Mouse (Mus musculus) layer of hippocampus, adult 9-10 months (tissue): Measurements from ENCODE around the gene Stim2.

Experiments used
- DNase-seq: peaks from one replicate; pipeline ENCODE4 v3.0.0; 2022; ENCODE audit warnings: low spot score

Gene Stim2

GRCm38 (mm10) chr5:53994576-53994975, 3.7 kb upstream of the Stim2 start:
- no peak for DNase-seq

GRCm38 (mm10) chr5:53995316-53995715, 3.0 kb upstream of the Stim2 start:
- DNase-seq: no peak

- DNase-seq: no peak
Measured at GRCm38 (mm10) chr5:53996822-53997221, 1.5 kb upstream of the Stim2 start.

- no peak for DNase-seq
Measured at GRCm38 (mm10) chr5:53998743-53999460, 603 bp downstream of the Stim2 start.

DNA sequence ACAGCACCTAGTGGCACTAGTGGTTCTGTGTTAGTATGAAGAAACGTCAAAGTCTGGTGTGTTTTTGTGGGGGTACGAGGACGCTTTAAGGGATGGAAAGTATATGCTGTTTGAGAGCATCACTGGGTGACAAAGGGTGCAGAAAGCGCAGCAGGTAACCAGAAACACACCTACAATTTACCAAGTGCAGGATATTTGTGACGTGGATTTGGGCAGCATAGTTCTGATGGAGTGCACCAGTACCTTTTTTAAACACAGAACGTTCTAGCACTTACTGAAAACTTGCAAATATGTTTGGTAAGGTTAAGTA, 1.1 kb downstream of the Stim2 start:
- DNase-seq: no peak

DNA sequence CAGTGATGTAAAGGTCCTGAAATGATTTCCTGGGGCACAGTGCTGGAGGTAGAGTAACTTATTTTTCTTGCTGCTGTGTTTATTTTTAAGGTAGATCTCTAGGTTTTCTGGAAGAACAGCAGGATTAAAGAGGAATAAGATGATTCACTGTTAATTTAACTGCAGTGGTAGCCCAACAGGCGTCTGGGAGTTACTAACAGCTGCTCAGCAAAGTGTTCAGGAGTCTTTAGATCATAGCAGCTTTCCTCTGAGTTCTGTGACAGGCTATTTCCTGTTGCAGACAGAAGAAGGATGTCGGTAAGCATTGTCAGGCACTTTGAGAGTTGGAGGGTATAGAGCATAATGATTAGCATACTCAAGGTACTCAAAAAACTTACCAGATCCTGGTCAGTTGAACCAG, 1.5 kb downstream of the Stim2 start:
- DNase-seq: no peak

DNA sequence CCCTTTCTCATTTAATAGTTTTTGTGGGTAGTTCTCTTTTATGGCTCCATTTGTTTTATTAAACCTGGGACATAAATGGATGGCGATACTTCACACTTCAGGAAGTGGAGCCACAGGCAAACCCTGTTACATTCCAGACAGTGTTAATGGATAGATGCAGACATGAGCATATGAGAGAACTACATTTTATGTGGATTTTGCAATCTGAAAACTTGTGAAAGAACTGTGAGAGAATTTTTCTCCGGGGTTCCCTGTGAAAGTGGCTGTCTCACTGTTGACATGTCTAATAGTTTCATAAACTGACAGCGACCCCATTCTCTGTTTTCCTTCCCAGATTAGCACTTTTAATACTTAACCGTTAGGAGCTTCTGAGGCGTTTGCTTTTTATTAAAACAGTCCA, 2.7 kb downstream of the Stim2 start:
- DNase-seq: no peak

- DNase-seq: no peak
Measured at GRCm38 (mm10) chr5:54005111-54005864, 7.0 kb downstream of the Stim2 start.

GRCm38 (mm10) chr5:54005865-54006225, 7.5 kb downstream of the Stim2 start:
- no peak for DNase-seq

GRCm38 (mm10) chr5:54006845-54007244, 8.5 kb downstream of the Stim2 start:
- DNase-seq: no peak

- DNase-seq: no peak
Measured at GRCm38 (mm10) chr5:54007617-54008016, 9.3 kb downstream of the Stim2 start.

DNA sequence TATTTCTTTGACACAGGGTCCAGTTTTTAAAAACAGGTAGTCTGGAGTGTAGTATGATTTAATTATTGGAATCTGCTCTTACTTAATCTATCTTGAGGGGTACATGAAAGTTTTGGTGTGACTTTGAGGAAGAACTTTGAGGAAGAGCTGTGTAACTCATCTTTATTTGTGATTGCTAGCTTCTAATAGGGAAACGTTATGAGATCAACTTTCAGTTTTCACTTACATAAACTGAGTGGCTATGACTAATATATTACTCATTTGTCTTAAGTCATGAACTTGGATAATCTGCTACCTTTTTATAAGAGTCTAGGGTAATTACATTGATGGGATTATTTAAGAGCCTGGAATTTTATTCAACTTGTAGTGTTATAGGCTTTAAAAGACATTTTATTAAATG, 15.0 kb downstream of the Stim2 start:
- DNase-seq: no peak

DNA sequence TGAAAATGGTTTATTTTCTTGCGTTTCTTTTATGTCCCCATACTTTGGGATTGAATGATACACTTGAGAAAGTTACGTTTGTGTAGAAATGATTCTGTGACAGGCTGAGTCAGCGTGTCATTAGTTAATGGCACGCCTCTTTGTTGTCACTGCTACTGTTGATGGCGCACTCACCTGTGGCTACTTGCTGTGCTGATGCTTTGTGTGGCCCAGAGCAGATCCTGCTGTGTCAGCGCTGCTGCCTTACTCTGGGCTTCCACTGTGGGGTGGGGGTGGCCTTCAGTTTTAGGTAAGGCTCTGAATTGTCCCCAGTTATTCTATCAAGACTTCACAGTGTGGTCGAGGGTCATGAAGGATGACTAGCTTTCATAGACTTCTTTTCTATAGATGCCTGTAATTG, 18.8 kb downstream of the Stim2 start:
- DNase-seq: no peak

GRCm38 (mm10) chr5:54018856-54019255, 20.6 kb downstream of the Stim2 start:
- DNase-seq: no peak

DNA sequence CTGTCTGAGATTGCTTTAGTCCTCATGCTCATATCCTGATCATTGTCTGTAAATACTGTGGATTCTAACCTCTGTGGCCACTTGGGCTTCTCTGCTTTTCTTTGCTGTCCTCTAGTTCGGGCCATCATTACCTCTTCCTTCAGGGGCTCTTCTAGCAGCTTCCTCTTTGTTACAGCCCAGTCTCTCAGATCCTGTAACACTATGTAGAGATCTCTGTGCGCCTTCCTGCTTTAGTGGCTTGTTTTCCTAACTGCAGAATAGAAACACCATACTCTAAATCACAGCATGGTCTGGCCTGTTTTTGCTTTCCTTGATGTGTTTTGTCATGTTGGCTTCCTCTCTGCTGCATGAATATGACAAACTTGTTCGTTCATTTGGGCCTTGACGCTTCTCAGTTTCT, 21.2 kb downstream of the Stim2 start:
- no peak for DNase-seq

DNA sequence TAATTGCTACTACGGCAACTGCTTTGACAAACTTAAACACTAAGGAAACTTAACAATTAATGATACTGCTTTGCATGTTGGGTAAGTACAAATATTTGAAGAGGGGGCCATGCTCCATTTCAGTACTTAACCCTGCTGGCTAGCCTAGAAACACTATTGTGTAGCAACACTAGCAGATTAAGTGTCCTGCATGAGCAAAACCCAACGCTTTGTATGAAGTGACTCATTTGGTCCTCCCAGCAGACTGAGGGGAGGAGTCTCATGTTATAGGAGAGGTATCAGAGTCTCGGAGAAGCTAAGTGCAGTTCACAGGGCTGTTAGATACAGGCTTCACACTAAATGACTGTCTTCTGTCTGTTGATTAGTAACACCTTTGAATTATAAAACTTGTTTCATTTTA, 26.3 kb downstream of the Stim2 start:
- DNase-seq: no peak

GRCm38 (mm10) chr5:54025630-54026029, 27.3 kb downstream of the Stim2 start:
- no peak for DNase-seq

GRCm38 (mm10) chr5:54033217-54033616, 34.9 kb downstream of the Stim2 start:
- DNase-seq: no peak

DNA sequence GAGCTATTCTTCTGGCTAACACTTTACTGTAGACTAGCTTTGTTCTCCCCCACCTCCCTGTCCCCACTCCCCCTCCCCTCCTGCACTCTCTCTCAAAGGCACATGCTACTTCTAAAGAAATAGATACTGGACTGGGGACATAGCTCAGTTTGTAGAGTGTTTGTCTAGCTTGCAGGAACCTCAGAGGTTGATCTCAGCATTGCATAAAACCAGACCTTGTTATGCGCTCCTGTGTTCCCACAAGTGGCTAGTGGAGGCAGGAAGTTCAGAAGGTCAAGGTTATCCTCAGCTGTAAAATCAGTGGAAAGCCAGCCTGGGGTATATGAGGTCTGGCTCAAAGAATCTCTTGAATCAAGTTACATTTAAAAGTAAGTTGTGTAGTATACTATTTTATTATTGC, 36.4 kb downstream of the Stim2 start:
- no peak for DNase-seq

DNA sequence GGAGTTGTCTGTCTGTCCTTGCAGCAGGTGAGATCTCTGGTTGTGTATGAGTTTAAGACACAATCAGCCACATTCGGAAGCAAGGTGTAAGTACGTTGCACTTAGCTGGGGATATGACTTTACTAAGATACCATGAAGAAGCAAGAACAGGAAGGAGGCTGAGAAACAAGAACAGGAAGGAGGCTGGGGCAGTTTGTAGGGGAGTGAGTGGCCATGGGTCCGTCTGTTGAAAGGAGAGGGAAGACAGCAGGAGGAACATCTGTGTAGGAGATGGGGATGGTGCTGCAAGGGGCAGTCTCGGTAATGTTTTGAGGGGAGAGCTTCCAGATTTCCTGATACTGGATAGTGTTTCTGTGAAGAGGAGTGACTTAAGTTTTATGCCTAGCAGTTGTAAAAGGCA, 40.3 kb downstream of the Stim2 start:
- DNase-seq: no peak

DNA sequence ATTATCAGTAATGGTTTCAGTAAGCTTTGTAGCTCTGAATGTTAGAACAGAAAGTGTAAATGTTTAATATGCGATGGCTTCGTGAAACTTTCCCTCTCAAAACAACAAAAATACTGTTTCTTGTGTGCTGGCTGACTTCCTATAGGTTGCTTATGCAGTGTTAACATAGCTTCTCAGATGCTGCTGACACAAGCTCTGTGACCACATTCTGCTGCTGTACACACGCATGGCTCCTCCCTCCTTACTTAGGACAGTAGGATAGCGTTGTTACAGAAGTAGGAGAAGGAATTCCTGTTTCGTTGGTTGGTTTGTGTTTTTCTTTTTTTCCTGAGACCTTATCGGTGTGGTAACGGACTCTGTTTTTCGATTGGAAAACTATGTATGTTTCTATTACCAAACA, 42.2 kb downstream of the Stim2 start:
- DNase-seq: no peak

GRCm38 (mm10) chr5:54042013-54042412, 43.7 kb downstream of the Stim2 start:
- DNase-seq: no peak

GRCm38 (mm10) chr5:54045523-54045922, 47.2 kb downstream of the Stim2 start:
- DNase-seq: no peak

DNA sequence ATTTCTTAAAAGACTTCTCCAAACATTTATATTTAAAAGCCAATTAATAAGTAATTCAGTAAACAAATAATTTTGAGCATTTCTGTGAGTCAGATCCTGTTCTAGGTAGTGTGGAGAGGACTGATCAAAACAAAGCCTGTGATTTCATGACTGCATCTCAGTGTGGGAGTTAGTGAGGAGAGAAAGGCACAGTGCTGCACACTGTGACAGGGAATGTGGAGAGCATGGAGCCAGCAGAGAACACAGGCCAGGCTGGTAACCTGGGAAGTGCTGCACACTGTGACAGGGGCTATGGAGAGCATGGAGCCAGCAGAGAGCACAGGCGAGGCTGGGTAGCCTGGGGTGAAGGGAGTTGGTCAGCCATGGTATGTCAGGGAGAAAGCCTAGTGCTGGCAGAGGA, 48.1 kb downstream of the Stim2 start:
- DNase-seq: no peak
